Mouse (Mus musculus): Measurements from ENCODE around the gene Zwilch.

- TF ChIP-seq CTCF (IDR thresholded peaks at IDR 0.05; ENCODE audit: low read depth) (peak; percentile 88), EP300 (optimal IDR thresholded peaks at IDR 0.05) (no peak)
These were observed 53.0 kb downstream of the Zwilch start for GRCm38 (mm10) chr9:64119898-64120297.

Measured in stomach, postnatal 0 days (tissue).